Mouse (Mus musculus): ENCODE measurements at regions not wholly inside any gene's neighbourhood (a gene's known extent, or its start where the extent isn't known, plus 50 kb on each side); places are given as distances from the start of the nearest gene placed in this dataset.
A peak's percentile ranks its signal among the peaks of the same experiment; 100 is the strongest.
"Not testable (repeated sequence)": the region's sequence is repeated elsewhere in the genome, so short reads cannot be mapped to it uniquely, and the experiment has no call there.

DNA sequence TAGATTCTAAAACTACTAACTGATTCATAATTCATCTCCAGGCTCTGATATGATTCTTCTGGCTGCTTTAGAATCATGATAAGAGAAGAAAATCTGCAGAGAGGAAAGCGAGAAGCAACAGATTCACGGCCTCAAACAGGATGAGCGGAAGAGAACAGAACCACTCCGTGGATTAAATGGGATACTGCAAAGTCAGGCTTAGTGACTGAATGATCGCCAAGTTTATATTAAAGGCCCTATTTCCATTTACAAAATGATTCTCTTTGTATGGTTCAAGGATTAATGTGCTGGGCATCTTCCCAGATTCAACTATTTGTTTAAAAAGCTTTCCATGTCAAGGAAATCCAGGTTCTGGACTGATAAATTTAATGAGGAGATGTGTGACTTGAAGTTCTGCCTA, 238.5 kb upstream of the Pik3r1 start:
- intact Hi-C loops (cut with DNase I; ENCODE audit: low total_unique reads) = no loop called here
- DNase-seq = no peak

DNA sequence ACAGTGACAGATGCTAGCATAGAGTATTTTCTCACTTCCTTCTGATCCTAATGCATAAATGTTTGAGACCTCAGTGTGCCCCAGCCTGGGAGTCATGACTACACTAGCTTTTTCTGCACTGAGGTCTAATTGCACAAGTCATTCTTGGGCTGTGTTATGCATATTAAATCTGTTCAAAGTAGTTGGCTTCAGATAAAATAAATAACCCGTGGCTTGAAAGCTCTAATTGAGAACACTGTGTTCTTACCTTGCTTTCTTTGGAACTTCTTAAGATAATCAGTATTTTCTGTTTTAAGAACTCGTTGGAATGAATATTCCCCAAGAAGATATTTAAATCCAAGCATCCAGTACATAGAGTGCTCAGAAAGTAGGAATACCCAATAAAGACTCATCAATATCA, 243.9 kb upstream of the Pik3r1 start:
- DNase-seq = no peak

DNA sequence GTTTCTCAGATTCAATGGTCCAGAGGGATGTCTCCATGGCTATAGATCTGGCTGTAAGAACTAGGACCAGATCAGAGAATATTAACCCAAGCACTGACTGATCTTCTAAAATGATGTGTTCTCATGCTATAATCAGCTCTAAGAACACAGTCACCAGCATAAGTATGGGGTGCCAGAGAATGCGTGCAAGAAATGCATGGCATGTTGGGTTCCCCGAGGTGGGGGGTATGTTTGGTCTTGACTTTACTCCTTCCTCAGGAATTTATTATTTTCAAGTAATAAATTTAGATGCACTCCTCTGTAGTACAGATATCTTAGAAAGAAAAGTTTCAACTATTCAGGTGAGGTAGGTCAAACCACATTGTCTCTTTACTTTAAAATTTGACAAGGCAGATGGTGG, 246.5 kb upstream of the Pik3r1 start:
- DNase-seq = no peak
- intact Hi-C loops (cut with DNase I; ENCODE audit: low total_unique reads) = no loop called here

More for the DNA sequence above, 243.9 kb upstream of the Pik3r1 start:
- intact Hi-C loops (cut with DNase I; ENCODE audit: low total_unique reads) = no loop called here

GRCm38 (mm10) chr13:102014958-102015357, 246.9 kb upstream of the Pik3r1 start:
- peak; percentile 13 for DNase-seq
- intact Hi-C loops (cut with DNase I; ENCODE audit: low total_unique reads) = no loop called here

DNA sequence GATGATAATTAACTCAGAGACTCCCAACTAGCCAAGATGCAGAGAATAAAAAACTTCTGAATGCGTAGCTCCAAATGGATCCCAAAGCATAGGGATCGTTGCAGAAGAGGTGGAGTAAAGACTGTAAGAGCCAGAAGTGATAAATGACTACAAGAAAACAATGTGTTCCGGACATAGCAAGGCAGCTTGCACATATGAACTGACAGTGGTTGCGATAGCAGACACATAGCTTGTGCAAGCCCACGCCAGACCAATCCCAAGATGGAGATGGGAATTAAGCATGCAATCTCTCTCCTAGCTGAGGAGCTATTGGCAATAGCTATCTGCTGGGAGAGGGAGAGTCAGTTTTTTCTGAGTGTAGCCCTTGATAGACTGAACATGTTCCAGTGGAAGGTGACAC, 248.5 kb upstream of the Pik3r1 start:
- DNase-seq = no peak
- intact Hi-C loops (cut with DNase I; ENCODE audit: low total_unique reads) = no loop called here

- no peak for DNase-seq
- intact Hi-C loops (cut with DNase I; ENCODE audit: low total_unique reads) = no loop called here
These were observed 254.3 kb upstream of the Pik3r1 start for GRCm38 (mm10) chr13:102022273-102022672.

- no peak for DNase-seq
- intact Hi-C loops (cut with DNase I; ENCODE audit: low total_unique reads) = no loop called here
These were observed 254.7 kb upstream of the Pik3r1 start for GRCm38 (mm10) chr13:102022757-102023156.

DNA sequence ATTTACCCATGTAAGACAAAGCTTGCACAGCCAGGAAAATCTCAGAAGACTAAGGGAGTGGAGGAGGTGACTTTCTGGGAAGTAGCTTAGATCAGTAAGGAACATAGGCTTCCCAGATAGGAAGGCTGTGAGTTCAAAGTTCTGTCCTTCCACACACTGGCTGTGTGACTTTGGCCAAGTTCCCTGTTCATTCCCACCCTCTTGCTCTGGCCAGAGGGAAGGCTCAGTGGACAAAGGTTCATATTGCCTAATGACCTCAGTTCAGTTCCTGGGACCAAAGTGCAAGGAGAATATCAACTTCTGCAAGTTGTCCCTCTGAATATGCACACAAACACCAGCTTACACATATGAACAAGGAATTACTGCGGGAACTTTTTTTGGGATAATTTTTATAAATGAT, 255.6 kb upstream of the Pik3r1 start:
- DNase-seq = no peak
- intact Hi-C loops (cut with DNase I; ENCODE audit: low total_unique reads) = no loop called here

DNA sequence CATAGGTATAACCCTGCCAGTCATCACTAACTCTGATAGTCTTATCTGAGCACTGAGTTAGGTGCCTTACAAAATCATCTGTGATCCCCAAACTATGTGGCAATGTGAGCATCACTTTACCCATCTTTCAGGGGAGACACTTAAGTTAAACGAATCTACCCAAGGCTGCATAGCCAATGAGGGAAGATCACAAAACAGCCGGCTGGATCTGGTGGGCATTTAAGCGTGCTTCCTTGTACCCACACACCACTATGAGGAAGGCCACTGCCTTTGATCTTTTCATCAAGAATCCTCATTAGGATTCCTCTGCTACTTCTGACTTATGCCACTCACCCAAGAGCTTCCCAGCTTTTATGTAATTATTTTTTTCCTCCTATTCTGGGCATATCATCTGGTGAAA, 257.1 kb upstream of the Pik3r1 start:
- DNase-seq = no peak
- intact Hi-C loops (cut with DNase I; ENCODE audit: low total_unique reads) = no loop called here

DNA sequence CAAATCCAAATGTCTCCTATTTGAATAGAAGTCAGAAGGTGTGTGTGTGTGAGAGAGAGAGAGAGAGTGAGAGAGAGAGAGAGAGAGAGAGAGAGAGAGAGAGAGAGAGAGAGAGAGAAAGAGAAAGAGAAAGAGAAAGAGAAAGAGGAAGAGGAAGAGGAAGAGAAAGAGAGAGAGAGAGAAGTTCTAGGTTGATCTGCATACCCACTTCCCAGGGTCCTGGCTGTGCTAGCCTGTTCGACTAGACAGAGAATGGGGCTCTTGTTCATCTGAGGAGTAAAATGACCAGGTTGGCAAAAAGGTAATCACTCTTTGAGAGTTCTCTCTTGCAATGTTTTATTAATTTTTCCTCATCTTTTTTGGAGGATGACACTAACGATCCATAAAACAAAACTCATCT, 257.5 kb upstream of the Pik3r1 start:
- intact Hi-C loops (cut with DNase I; ENCODE audit: low total_unique reads) = not testable (repeated sequence)

GRCm38 (mm10) chr13:102031416-102031815, 263.4 kb upstream of the Pik3r1 start:
- no peak for DNase-seq
- intact Hi-C loops (cut with DNase I; ENCODE audit: low total_unique reads) = no loop called here

More for the DNA sequence above, 257.5 kb upstream of the Pik3r1 start:
- not testable (repeated sequence) for DNase-seq

DNA sequence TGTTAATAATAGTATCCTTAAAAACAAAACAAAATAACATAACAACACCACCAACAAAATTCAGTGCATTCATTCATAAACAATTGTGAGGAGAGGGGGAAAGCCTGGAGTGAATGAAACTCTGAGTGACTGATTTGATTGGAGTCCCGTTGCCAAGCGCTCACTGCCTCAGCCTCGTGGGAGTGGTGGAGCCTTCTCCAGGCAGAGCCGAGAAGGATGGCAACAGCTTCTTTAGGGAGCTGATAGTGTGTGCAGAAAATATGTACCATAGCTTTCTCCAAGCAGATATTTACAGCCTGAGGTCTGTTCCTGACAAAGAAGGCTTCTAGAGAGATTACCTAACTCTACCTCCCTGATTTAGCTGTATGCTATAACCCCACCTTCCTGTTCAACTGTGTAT, 266.5 kb upstream of the Pik3r1 start:
- DNase-seq = no peak
- intact Hi-C loops (cut with DNase I; ENCODE audit: low total_unique reads) = no loop called here

GRCm38 (mm10) chr13:102036001-102036400, 268.0 kb upstream of the Pik3r1 start:
- intact Hi-C loops (cut with DNase I; ENCODE audit: low total_unique reads) = no loop called here

DNA sequence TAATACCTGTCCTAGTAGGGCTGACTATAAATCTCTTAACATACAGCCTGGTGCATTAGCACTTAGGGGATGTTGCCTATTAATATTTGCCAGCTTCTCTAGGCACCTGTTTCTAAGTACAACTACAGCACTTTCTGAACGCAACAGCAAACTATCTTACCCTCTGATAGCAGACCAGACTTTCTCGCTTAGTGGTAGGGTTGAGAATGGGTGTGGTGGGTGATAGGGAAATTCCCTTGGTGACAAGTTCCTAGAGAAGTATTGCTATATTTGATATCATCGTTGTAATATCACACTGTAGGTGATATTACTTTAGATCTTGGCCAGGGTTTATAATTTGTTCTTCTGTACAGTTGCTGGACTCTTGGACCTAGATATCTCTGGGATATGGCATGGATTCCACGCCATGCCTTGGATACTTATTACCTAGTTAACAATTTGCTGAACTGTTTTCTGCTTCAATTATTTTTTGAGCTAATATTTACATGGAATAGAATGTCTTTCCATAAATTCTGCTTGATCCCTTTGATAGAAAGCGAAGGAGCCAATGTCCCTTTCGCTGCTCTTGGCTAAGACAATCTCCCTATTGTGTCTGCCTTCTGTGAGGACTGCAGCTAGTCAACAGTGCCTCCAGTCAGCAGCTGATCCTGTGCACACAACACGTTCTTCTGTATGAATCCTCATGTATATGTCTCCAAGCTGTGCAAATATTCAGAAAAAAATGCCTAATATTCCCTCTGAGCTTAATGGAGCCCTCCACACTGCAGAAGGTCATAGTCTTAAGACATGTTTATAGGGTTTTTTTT, 269.0 kb upstream of the Pik3r1 start:
- intact Hi-C loops (cut with DNase I; ENCODE audit: low total_unique reads) = no loop called here
- DNase-seq = no peak

More at GRCm38 (mm10) chr13:102036001-102036400, 268.0 kb upstream of the Pik3r1 start:
- no peak for DNase-seq

DNA sequence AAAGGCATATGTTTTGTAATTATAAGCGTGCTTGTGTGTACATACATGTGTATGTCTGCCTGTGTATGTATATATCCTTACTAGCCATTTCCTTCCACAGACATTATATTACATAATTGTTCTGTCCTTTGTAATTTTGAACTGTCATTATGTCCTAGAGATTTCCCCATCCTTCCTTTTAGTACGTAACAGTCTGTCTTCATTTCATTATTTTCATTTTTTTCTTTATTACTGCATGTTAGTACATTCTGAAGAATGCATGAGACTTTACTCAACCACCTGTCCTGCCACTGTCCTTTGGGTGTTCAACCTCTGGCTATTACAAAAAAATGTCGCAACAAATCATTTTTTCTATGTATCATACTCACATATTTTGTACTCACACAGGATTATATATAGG, 292.2 kb upstream of the Pik3r1 start:
- DNase-seq = no peak
- intact Hi-C loops (cut with DNase I; ENCODE audit: low total_unique reads) = no loop called here

- intact Hi-C loops (cut with DNase I; ENCODE audit: low total_unique reads) = no loop called here
- DNase-seq = peak; percentile 19
These were observed 296.7 kb upstream of the Pik3r1 start for GRCm38 (mm10) chr13:102064590-102065273.

- intact Hi-C loops (cut with DNase I; ENCODE audit: low total_unique reads) = no loop called here
- no peak for DNase-seq
These were observed 297.2 kb upstream of the Pik3r1 start for GRCm38 (mm10) chr13:102065274-102065640.

DNA sequence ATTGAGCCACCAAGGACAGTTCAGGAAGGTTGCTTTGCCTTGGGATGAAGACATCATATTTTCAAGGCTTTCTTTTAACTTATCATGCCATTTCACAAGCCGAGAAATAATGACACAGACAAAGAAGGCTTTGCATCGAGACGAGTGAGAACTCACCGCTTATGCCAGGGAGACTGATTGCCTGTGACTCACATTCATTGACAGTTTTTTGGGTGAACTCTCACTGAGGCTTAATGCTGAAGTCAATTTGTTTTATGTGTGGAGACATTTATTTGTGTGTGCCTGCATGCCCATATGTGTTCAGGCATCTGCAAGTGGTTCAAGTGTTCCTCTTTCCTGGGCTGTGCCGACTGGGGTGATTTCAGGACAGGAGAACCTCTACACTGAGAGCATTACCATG, 297.8 kb upstream of the Pik3r1 start:
- intact Hi-C loops (cut with DNase I; ENCODE audit: low total_unique reads) = no loop called here
- no peak for DNase-seq

DNA sequence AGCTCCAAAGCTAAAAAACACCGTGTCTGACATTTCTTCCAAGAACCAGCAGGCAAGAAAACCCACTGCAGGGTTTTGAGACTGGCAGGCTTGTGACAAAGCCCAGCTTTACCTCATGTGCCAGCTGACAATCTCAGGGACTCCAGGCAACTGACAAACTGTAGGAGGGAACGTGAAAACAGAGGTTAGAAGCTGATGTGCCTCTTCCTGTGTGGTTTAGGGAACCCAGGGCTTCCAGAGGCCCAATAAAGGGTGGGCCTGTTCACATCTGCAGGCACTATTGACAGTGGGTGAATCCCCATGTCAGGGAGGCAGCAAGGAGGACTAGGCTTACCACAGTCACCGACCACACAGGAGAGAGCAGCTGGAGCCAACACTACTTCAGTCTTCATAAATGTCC, 302.7 kb upstream of the Pik3r1 start:
- DNase-seq = no peak
- intact Hi-C loops (cut with DNase I; ENCODE audit: low total_unique reads) = no loop called here

- intact Hi-C loops (cut with DNase I; ENCODE audit: low total_unique reads) = no loop called here
- DNase-seq = no peak
These were observed 304.3 kb upstream of the Pik3r1 start for GRCm38 (mm10) chr13:102072366-102072765.

GRCm38 (mm10) chr13:102087766-102088165, 319.7 kb upstream of the Pik3r1 start:
- DNase-seq = no peak
- intact Hi-C loops (cut with DNase I; ENCODE audit: low total_unique reads) = no loop called here

Data from gastrocnemius, postnatal 14 days (tissue).